Mouse (Mus musculus) kidney, adult 2 months (tissue): Measurements from ENCODE around the gene Slc4a11.

ENCODE experiments used
- CTCF ChIP-seq: fragments of 200-500 bp; conservative IDR thresholded peaks from 2 replicates; pipeline ENCODE4 v1.5.1; 2011; ENCODE audit warnings: low read depth, mild to moderate bottlenecking, control low read depth, low read length, moderate library complexity, mixed read lengths; ENCODE audit not compliant: insufficient read depth, insufficient read length
- POLR2A ChIP-seq: fragments of 200-500 bp; IDR thresholded peaks from one replicate; pipeline ENCODE4 v1.6.1; 2011; ENCODE audit warnings: low read depth, low read length, control low read depth

DNA sequence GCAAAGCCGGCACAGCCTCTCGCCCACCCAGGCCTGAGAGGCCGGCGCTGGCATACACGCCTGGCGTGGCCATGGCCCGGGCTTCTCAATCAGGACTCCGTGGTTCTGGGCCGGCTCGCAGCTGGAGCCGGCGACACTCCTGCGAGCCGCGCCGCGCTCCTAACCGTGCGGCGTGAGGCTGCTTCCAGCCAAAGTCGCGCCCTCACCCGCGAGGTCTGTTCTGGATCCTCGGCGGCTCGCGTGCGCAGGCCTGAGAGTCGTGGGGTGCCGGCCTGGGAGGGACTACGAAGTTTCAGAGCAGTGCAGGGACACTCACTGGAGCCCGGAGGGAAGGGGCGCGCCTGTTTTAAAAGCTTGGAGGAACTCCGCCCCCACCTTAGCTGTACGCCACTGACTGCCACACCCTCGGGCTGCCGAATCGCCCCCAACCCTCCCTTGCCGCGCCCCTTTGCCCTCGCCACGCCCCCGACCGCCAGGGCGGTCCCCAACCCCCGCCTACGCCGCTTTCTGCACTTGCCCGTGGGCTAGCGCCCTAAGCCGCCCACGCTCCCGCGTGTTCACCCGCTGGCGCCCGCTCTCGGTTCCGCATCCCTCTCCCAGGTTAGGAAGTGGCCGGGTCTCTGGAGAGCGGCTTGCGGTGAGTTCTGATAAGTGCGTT lies at the start of gene Slc4a11:
- no peak for TF ChIP-seq CTCF
- no peak for TF ChIP-seq POLR2A
